Mouse (Mus musculus): ENCODE data around the gene Pde10a.

DNA sequence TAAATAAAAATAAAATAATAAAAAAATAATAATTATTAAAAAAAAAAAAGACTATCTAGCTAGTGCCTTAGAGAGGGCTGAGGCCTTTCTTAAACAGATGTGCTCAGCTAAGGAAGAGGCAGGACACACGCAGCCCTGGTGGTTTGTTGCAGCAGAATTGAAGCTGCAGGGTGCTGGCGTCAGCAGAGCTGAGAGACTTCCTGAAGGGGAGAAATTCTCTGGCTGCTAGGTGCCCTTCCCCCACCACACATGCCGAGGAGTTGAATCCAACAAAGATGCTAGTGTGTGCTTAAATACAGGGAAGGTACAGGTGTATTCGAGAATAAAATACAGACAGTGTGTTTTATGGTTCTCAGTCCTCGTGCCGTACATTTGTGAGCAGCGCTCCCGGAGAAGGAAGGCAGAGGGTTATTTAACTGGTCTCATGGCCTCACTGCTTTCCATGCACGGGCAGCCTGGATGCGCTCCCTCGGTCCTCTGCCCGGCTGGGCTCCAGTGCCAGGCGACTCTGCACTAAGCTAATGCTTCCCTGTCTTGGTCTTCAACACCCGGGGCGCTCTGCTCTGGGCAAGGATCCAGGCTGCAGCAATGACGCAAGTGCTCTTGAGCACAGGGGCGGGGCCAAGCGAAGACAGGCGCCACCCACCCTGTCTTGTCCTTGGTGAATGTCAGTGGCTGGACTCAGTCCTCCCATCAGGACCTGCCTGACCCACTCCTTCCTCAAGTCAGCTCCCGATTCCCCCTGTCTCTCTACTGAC lies 19.3 kb upstream of the Pde10a start:
- TF ChIP-seq POLR2A (IDR thresholded peaks at IDR 0.05; ENCODE audit: low read depth, low read length): no peak
- TF ChIP-seq CTCF (IDR thresholded peaks at IDR 0.05; ENCODE audit: extremely low read depth, insufficient read depth, insufficient read length, insufficient replicate concordance): no peak
